Mouse (Mus musculus): ENCODE data around the gene Hnrnpa1. TPM values are rescaled to one million over a fixed set of nuclear protein-coding genes. Genes with fewer than 3 reads are reported as not detected.

Gene Hnrnpa1
- polyA plus RNA-seq (2015; fragmentation: Nextera tagmentation; extraction: Ambion mirVana), result 784 and 805 TPM in 2 replicates

- H3K4me1 ChIP-seq (replicated peaks), result peaks cover 57% of the 10 kb centered on the region
- ATAC-seq (ENCODE audit: low read depth), result peak; percentile 94
- peak within 1 kb of the TSS; percentile 54 for H3K4me3 ChIP-seq
- peak within 1 kb of the TSS; percentile 76 for H3K9ac ChIP-seq
- H3K27me3 ChIP-seq, result no peaks in the 10 kb centered on the region
- peaks cover 39% of the 10 kb centered on the region for H3K36me3 ChIP-seq
- H3K4me2 ChIP-seq, result peak within 1 kb of the TSS; percentile 91
- H3K27ac ChIP-seq (replicated peaks), result peak within 1 kb of the TSS; percentile 91
- under 1% methylated on average over 47 of the region's 47 CpGs for WGBS
- H3K9me3 ChIP-seq, result no peaks in the 10 kb centered on the region
Observed at GRCm38 (mm10) chr15:103240160-103241028, at the start of gene Hnrnpa1. TSS of gene Hnrnpa1 (plus strand) at chr15:103240432.

DNA sequence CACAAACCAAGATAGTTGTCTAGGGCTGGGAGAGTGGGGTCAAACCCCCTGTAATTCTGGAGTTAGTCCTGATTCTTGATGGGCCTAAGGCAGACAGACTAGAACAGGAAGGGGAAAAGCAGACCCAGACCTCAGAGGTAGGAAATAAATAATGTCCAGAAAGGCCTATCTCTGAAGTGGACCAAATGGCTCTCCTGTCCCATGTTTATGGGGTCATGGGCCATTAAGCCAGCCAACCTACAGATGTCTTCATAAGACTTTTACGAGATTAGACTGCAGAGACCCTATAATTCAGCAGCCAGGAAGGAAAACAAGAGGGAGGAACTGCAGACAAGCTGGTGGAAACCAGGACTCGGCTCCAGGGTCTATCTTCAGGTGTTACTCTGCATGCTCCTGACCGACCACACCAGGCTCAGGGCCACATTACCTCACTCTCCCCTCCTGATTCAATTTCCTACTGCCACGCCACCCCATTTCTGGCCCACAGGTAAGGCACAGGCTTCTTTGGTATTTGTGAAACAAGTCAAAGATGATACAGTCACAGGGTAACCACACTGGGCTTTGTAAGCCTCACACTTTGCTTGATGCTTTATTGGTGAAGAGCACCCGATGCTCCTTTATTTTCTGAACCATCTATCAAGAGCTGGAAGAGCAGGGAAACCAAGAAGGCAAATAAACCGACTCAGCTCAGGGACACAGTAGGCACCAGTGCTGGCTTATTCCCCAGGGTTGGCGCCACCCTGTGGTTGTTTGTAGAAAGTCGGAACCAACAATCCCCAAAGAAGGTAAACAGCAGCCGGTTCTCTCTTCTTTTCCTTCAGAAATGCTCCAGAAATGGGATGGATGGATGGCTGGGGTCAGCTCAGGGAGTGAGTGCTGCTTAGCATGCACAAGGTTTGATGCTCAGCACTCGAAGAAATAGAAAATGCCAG is 49.4 kb upstream of the Hnrnpa1 start:
- H3K4me2 ChIP-seq, result no peak overlapping the region
- no peak overlapping the region for H3K9ac ChIP-seq
- no peak overlapping the region for H3K4me3 ChIP-seq
- WGBS, result 49% methylated on average over 10 of the region's 10 CpGs
- H3K36me3 ChIP-seq, result peaks cover 28% of the 10 kb centered on the region
- H3K27me3 ChIP-seq, result no peaks in the 10 kb centered on the region
- H3K4me1 ChIP-seq (replicated peaks), result peaks cover 31% of the 10 kb centered on the region
- H3K27ac ChIP-seq (replicated peaks), result peak overlapping the region; percentile 57
- no peaks in the 10 kb centered on the region for H3K9me3 ChIP-seq
- ATAC-seq (ENCODE audit: low read depth), result peak; percentile 29; the same call in 1 of the 2 replicates

- no peak for ATAC-seq (ENCODE audit: low read depth)
- Histone ChIP-seq H3K36me3 (peaks cover 54% of the 10 kb centered on the region), H3K9ac (no peak overlapping the region), H3K27ac (replicated peaks) (no peak overlapping the region), H3K9me3 (no peaks in the 10 kb centered on the region), H3K4me1 (replicated peaks) (peaks cover 23% of the 10 kb centered on the region), H3K4me3 (no peak overlapping the region), H3K4me2 (no peak overlapping the region), H3K27me3 (no peaks in the 10 kb centered on the region)
- WGBS, result 83% methylated on average over 2 of the region's 2 CpGs
Observed at GRCm38 (mm10) chr15:103193606-103194005, 46.6 kb upstream of the Hnrnpa1 start.

GRCm38 (mm10) chr15:103196835-103197234 is 43.4 kb upstream of the Hnrnpa1 start:
- Histone ChIP-seq H3K27me3 (no peaks in the 10 kb centered on the region), H3K4me1 (replicated peaks) (0 out of 2 replicates have a peak, but pooled peaks cover 2% of the 10 kb centered on the region), H3K4me2 (no peak overlapping the region), H3K9me3 (no peaks in the 10 kb centered on the region), H3K36me3 (peaks cover 72% of the 10 kb centered on the region), H3K27ac (replicated peaks) (no peak overlapping the region), H3K4me3 (no peak overlapping the region), H3K9ac (no peak overlapping the region)
- WGBS, result 92% methylated on average over 1 of the region's 1 CpGs
- no peak for ATAC-seq (ENCODE audit: low read depth)

GRCm38 (mm10) chr15:103197785-103198184 is 42.4 kb upstream of the Hnrnpa1 start:
- H3K36me3 ChIP-seq, result peaks cover 64% of the 10 kb centered on the region
- no peaks in the 10 kb centered on the region for H3K9me3 ChIP-seq
- no peaks in the 10 kb centered on the region for H3K27me3 ChIP-seq
- H3K27ac ChIP-seq (replicated peaks), result no peak overlapping the region
- ATAC-seq (ENCODE audit: low read depth), result no peak
- 0 out of 2 replicates have a peak overlapping the region, but pooled peaks have one; percentile 5 for H3K9ac ChIP-seq
- H3K4me1 ChIP-seq (replicated peaks), result peaks cover 11% of the 10 kb centered on the region
- H3K4me3 ChIP-seq, result no peak overlapping the region
- no peak overlapping the region for H3K4me2 ChIP-seq
- 80% methylated on average over 4 of the region's 4 CpGs for WGBS

GRCm38 (mm10) chr15:103202088-103202793 is 38.0 kb upstream of the Hnrnpa1 start:
- H3K9me3 ChIP-seq, result no peaks in the 10 kb centered on the region
- H3K36me3 ChIP-seq, result peaks cover 60% of the 10 kb centered on the region
- no peaks in the 10 kb centered on the region for H3K27me3 ChIP-seq
- peak overlapping the region; percentile 64 for H3K27ac ChIP-seq (replicated peaks)
- no peak overlapping the region for H3K4me3 ChIP-seq
- peaks cover 14% of the 10 kb centered on the region for H3K4me1 ChIP-seq (replicated peaks)
- H3K9ac ChIP-seq, result 0 out of 2 replicates have a peak overlapping the region, but pooled peaks have one; percentile 0
- H3K4me2 ChIP-seq, result no peak overlapping the region
- WGBS, result 56% methylated on average over 6 of the region's 6 CpGs
- ATAC-seq (ENCODE audit: low read depth), result no peak

- no peak overlapping the region for H3K9ac ChIP-seq
- peaks cover 14% of the 10 kb centered on the region for H3K4me1 ChIP-seq (replicated peaks)
- H3K36me3 ChIP-seq, result peaks cover 62% of the 10 kb centered on the region
- 66% methylated on average over 2 of the region's 2 CpGs for WGBS
- no peak overlapping the region for H3K27ac ChIP-seq (replicated peaks)
- H3K27me3 ChIP-seq, result no peaks in the 10 kb centered on the region
- no peak overlapping the region for H3K4me2 ChIP-seq
- no peaks in the 10 kb centered on the region for H3K9me3 ChIP-seq
- H3K4me3 ChIP-seq, result no peak overlapping the region
- no peak for ATAC-seq (ENCODE audit: low read depth)
Observed at GRCm38 (mm10) chr15:103205156-103205555, 35.1 kb upstream of the Hnrnpa1 start.

DNA sequence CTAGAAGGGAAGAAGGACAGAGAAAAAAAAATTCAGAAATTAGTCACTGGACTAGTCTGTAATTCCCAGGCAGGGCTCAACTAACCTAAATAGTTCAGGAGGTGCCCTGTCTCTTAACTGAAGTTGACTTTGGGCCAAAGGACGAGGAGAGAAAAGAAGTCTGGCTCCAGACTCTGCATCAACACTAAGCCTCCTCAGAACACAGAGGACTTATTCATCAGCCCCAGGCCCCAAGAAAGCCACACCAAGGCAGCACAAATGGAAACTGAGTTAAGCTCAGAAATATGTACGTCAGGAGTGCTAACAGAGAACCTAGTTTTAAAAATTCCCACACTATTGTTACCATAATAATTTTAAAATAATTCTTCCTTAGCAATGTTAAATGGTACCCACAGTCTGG is 26.1 kb upstream of the Hnrnpa1 start:
- Histone ChIP-seq H3K27me3 (no peaks in the 10 kb centered on the region), H3K9ac (peak overlapping the region; percentile 32; the same call in 1 of the 2 replicates), H3K27ac (replicated peaks) (peak overlapping the region; percentile 76), H3K4me1 (replicated peaks) (peaks cover 44% of the 10 kb centered on the region), H3K9me3 (no peaks in the 10 kb centered on the region), H3K4me3 (peak overlapping the region; percentile 27), H3K4me2 (peak overlapping the region; percentile 61), H3K36me3 (peaks cover 38% of the 10 kb centered on the region)
- peak; percentile 17; the same call in 1 of the 2 replicates for ATAC-seq (ENCODE audit: low read depth)
- WGBS, result 19% methylated on average over 2 of the region's 2 CpGs

DNA sequence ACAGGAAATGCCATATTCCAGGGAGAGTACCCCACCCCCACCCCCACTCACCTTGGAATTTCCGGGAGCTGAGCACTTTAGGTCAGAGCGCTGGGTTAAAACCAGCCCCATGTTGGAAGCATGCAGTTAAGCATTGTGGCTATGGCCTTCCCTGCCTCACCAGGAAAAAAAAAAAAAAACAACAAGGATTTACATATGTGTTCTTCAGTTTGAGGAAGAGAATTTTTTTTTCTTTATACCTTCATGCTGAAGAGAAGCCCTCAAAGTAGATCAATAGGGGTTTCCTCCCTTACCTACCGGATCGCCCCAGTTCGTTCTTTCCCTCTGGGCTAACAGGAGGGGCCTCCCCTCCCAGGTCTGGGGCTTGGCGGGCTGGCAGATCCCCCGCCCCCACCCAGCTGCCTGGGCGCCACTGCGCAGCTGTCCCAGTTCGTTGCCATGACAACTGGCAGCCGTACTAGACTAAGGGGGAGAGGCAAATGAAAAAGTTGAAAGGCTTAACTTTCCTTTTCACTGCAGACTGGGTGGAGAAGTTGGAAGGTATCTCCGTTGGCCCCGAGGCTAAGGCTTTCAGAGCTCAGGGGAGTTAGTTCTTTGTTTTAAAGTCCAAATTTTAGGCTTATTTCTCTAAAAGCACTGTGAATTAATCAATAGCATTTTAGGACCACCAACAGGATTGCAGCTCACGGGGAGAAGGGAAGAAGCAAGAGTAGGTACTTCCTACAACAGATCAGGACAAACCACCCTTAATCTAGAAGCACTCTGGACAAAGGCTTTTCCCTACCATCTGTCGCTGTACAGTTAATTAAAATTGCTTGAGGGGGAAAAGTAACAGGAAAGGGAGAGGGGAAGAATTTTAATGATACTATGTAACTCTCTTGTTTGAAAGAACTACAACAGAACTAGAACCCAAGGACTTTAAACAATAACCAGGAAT is 25.0 kb upstream of the Hnrnpa1 start:
- Histone ChIP-seq H3K9ac (peak overlapping the region; percentile 59), H3K36me3 (peaks cover 27% of the 10 kb centered on the region), H3K9me3 (no peaks in the 10 kb centered on the region), H3K4me2 (peak overlapping the region; percentile 61), H3K4me3 (peak overlapping the region; percentile 38), H3K27ac (replicated peaks) (peak overlapping the region; percentile 85), H3K4me1 (replicated peaks) (peaks cover 44% of the 10 kb centered on the region), H3K27me3 (no peaks in the 10 kb centered on the region)
- WGBS, result 0% methylated on average over 15 of the region's 15 CpGs
- ATAC-seq (ENCODE audit: low read depth), result peak; percentile 96

DNA sequence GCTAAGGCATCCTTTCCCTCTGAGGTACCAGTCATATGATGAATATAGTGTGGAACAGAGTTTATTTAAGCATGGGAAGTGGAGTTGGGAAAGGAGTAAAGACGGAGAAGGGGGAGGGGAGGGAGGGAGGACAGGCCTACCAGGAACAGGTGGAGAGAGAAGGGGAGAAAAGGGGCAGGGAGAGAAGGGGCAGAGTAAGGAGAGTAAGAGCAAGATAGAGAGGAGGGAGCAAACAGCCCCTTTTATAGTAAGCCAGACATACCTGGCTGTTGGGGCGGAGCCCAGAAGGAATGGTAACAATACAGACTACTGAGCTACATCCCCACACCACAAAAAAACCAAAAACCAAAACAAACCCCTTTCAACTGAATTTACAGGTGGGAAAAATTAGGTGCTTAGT is 24.2 kb upstream of the Hnrnpa1 start:
- H3K4me3 ChIP-seq, result no peak overlapping the region
- no peak for ATAC-seq (ENCODE audit: low read depth)
- 34% methylated on average over 2 of the region's 2 CpGs for WGBS
- H3K9me3 ChIP-seq, result no peaks in the 10 kb centered on the region
- H3K36me3 ChIP-seq, result peaks cover 19% of the 10 kb centered on the region
- peak overlapping the region; percentile 32; the same call in 1 of the 2 replicates for H3K9ac ChIP-seq
- peaks cover 52% of the 10 kb centered on the region for H3K4me1 ChIP-seq (replicated peaks)
- H3K27ac ChIP-seq (replicated peaks), result peak overlapping the region; percentile 85
- H3K27me3 ChIP-seq, result no peaks in the 10 kb centered on the region
- peak overlapping the region; percentile 61 for H3K4me2 ChIP-seq
